In the genomic region with DNA sequence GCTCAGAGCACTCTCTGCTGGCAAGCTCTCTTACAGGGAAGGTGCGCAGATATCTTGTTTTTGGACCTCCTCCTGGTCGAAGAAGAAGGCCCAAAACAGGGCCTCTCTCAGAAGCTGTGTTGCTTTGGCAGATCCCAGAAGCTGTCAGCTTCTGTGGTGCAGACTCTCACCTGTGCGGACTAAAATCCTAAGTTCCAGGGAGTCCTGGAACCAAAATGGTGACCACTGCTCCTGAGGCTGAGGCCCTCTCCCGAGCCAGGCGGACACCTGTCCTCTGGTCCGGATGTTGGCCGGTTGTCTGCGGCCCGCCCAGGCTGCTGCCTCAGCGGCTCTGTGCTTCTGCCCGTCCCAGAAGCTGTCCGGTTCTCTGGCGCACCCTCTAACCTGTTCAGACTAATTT, we compare ENCODE assay signal across 8 mouse cellular contexts.
A peak's percentile ranks its signal among the peaks of the same experiment; 100 is the strongest.
DNase-seq lines count a peak whose midpoint lies in the region.

No protein-coding gene starts in this region.

- peak; percentile 83 to 91 for DNase-seq in adrenal gland, postnatal 4 days (ENCODE audit: low spot score in 2 of 2)
- DNase-seq in frontal cortex, postnatal 14 days (ENCODE audit: low spot score in 2 of 2), result peak; percentile 61 to 64
- peak; percentile 69 to 74 for DNase-seq in heart, adult 9 months (ENCODE audit: low spot score in 2 of 2)
- DNase-seq in kidney, postnatal 4 days, result peak; percentile 60 to 65
- peak; percentile 28 to 68 for DNase-seq in left cerebral cortex, adult 9 months (ENCODE audit: low spot score in 2 of 2)
- peak; percentile 69 for DNase-seq in ovary, adult 18-20 months (ENCODE audit: low spot score)
- DNase-seq in spleen, postnatal 4 days (ENCODE audit: low spot score in 2 of 2), result peak; percentile 73 to 94
- peak; percentile 72 for DNase-seq in urinary bladder, postnatal 36 days (ENCODE audit: low spot score in 2 of 2)

Comparison
In these comparisons a context has a peak if more than half of its experiments do, and no peak if none do; other contexts are left out.
1. Peak in every context shown above with its lines: DNase-seq.